Mouse (Mus musculus) hindbrain, embryonic 14.5 days (tissue): ENCODE measurements around the gene Tesmin. TPM values are rescaled to one million over a fixed set of nuclear protein-coding genes. Genes with fewer than 3 reads are reported as not detected.

Experiments used
- ATAC-seq: fragments of 200-750 bp; cut with Nextera tagmentation; 2 replicates; pipeline ENCODE4 v1.8.0; 2017; ENCODE audit warnings: moderate number of reproducible peaks, mild to moderate bottlenecking, moderate TSS enrichment, moderate library complexity; ENCODE audit not compliant: low FRiP score
- DNase-seq: peaks from one replicate; pipeline ENCODE4 v3.0.0-alpha.2; 2015; ENCODE audit warnings: low spot score
- H3K27ac ChIP-seq: fragments of 300-500 bp; sonication (generic); 2 replicates; pipeline ENCODE4 v1.5.1; 2014; ENCODE audit warnings: mild to moderate bottlenecking, moderate library complexity
- H3K27me3 ChIP-seq: fragments of 300-500 bp; sonication (generic); 2 replicates; pipeline ENCODE4 v1.6.1; 2014; ENCODE audit warnings: mild to moderate bottlenecking, low read length, mixed read lengths; ENCODE audit not compliant: control insufficient read depth, insufficient read depth
- H3K36me3 ChIP-seq: fragments of 300-500 bp; sonication (generic); replicated peaks from 2 replicates; pipeline ENCODE4 v1.6.1; 2014; ENCODE audit not compliant: control insufficient read depth, insufficient read depth
- H3K4me1 ChIP-seq: fragments of 300-500 bp; sonication (generic); replicated peaks from 2 replicates; pipeline ENCODE4 v1.6.1; 2014; ENCODE audit warnings: antibody characterized with exemption, low read length, mixed read lengths; ENCODE audit not compliant: control insufficient read depth, insufficient read depth
- H3K4me2 ChIP-seq: fragments of 300-500 bp; sonication (generic); replicated peaks from 2 replicates; pipeline ENCODE4 v1.6.1; 2014; ENCODE audit warnings: mild to moderate bottlenecking, moderate library complexity
- H3K4me3 ChIP-seq: fragments of 300-500 bp; sonication (generic); replicated peaks from 2 replicates; pipeline ENCODE4 v1.5.1; 2014; ENCODE audit warnings: mild to moderate bottlenecking, low read length
- H3K9ac ChIP-seq: fragments of 300-500 bp; sonication (generic); 2 replicates; pipeline ENCODE4 v1.6.1; 2014
- H3K9me3 ChIP-seq: fragments of 300-500 bp; sonication (generic); 2 replicates; pipeline ENCODE4 v1.6.1; 2016; ENCODE audit warnings: low read length; ENCODE audit not compliant: control insufficient read depth
- WGBS: fragments of 180-500 bp; shearing (Covaris S2); extraction: QIAGEN DNeasy Blood & Tissue Kit; methylation state at CpG from one replicate; pipeline ENCODE4 v1.1.7; 2014; 5-methylcytosine and 5-hydroxymethylcytosine counted together
- polyA plus RNA-seq: library from polyadenylated mRNA; unstranded; fragments of >200 nt; fragmentation: Nextera tagmentation; extraction: Ambion mirVana; gene quantifications from 2 replicates; pipeline ENCODE4 v1.2.1, GENCODE M21; 2014

Tesmin gene
- polyA plus RNA-seq, 1 experiment from 2014 or later = 0.48 TPM

GRCm38 (mm10) chr19:3378614-3379013 lies 10.0 kb upstream of the Tesmin start:
- DNase-seq (no peak), ATAC-seq (no peak)
- Histone ChIP-seq H3K9ac (no peak overlapping the region), H3K27ac (no peak overlapping the region), H3K4me1 (no peaks in the 10 kb centered on the region), H3K36me3 (0 out of 2 replicates have a peak, but pooled peaks cover 3% of the 10 kb centered on the region), H3K4me2 (no peak overlapping the region), H3K4me3 (no peak overlapping the region), H3K27me3 (no peaks in the 10 kb centered on the region), H3K9me3 (no peaks in the 10 kb centered on the region)
- WGBS = 91% methylated on average over 3 of the region's 3 CpGs

GRCm38 (mm10) chr19:3388061-3388460 lies 596 bp upstream of the Tesmin start:
- Histone ChIP-seq H3K27ac (no peak overlapping the region), H3K4me2 (0 out of 2 replicates have a peak overlapping the region, but pooled peaks have one; percentile 91), H3K27me3 (no peaks in the 10 kb centered on the region), H3K4me3 (no peak overlapping the region), H3K9me3 (no peaks in the 10 kb centered on the region), H3K36me3 (no peaks in the 10 kb centered on the region), H3K4me1 (peaks cover 4% of the 10 kb centered on the region; the same call in 1 of the 2 replicates), H3K9ac (no peak overlapping the region)
- DNase-seq = no peak
- WGBS = 76% methylated on average over 6 of the region's 6 CpGs
- ATAC-seq = 0 out of 2 replicates have a peak, but pooled peaks have one; percentile 18

GRCm38 (mm10) chr19:3389089-3389488 lies 432 bp downstream of the Tesmin start:
- DNase-seq = peak; percentile 83
- Histone ChIP-seq H3K4me3 (peak overlapping the region; percentile 43), H3K36me3 (no peaks in the 10 kb centered on the region), H3K9ac (peak overlapping the region; percentile 56), H3K4me1 (peaks cover 4% of the 10 kb centered on the region; the same call in 1 of the 2 replicates), H3K9me3 (no peaks in the 10 kb centered on the region), H3K27ac (no peak overlapping the region), H3K27me3 (no peaks in the 10 kb centered on the region), H3K4me2 (peak overlapping the region; percentile 91)
- under 1% methylated on average over 38 of the region's 43 CpGs for WGBS
- peak; percentile 92 for ATAC-seq

GRCm38 (mm10) chr19:3392384-3392783 lies 3.7 kb downstream of the Tesmin start:
- H3K9me3 ChIP-seq = no peaks in the 10 kb centered on the region
- peaks cover 4% of the 10 kb centered on the region; the same call in 1 of the 2 replicates for H3K4me1 ChIP-seq
- WGBS = 95% methylated on average over 1 of the region's 1 CpGs
- H3K27me3 ChIP-seq = no peaks in the 10 kb centered on the region
- no peak overlapping the region for H3K27ac ChIP-seq
- H3K9ac ChIP-seq = no peak overlapping the region
- no peak overlapping the region for H3K4me3 ChIP-seq
- no peaks in the 10 kb centered on the region for H3K36me3 ChIP-seq
- ATAC-seq (no peak), DNase-seq (no peak)
- H3K4me2 ChIP-seq = no peak overlapping the region

GRCm38 (mm10) chr19:3394216-3394615 lies 5.6 kb downstream of the Tesmin start:
- H3K27ac ChIP-seq = no peak overlapping the region
- no peak overlapping the region for H3K4me3 ChIP-seq
- H3K4me2 ChIP-seq = no peak overlapping the region
- DNase-seq = no peak
- H3K27me3 ChIP-seq = no peaks in the 10 kb centered on the region
- no peak overlapping the region for H3K9ac ChIP-seq
- 76% methylated on average over 3 of the region's 3 CpGs for WGBS
- no peaks in the 10 kb centered on the region for H3K36me3 ChIP-seq
- no peak for ATAC-seq
- no peaks in the 10 kb centered on the region for H3K9me3 ChIP-seq
- H3K4me1 ChIP-seq = no peaks in the 10 kb centered on the region; the same call in 1 of the 2 replicates

- H3K9ac ChIP-seq = no peak overlapping the region
- DNase-seq (no peak), ATAC-seq (no peak)
- no peaks in the 10 kb centered on the region for H3K36me3 ChIP-seq
- H3K4me1 ChIP-seq = no peaks in the 10 kb centered on the region
- H3K27ac ChIP-seq = no peak overlapping the region
- WGBS = 92% methylated on average over 4 of the region's 4 CpGs
- no peaks in the 10 kb centered on the region for H3K9me3 ChIP-seq
- H3K4me2 ChIP-seq = no peak overlapping the region
- H3K4me3 ChIP-seq = no peak overlapping the region
- no peaks in the 10 kb centered on the region for H3K27me3 ChIP-seq
Measured at GRCm38 (mm10) chr19:3400057-3400456, 11.4 kb downstream of the Tesmin start.

GRCm38 (mm10) chr19:3401504-3401903 lies 12.8 kb downstream of the Tesmin start:
- Histone ChIP-seq H3K4me1 (no peaks in the 10 kb centered on the region), H3K36me3 (no peaks in the 10 kb centered on the region), H3K4me2 (no peak overlapping the region), H3K27ac (no peak overlapping the region), H3K9me3 (no peaks in the 10 kb centered on the region), H3K4me3 (no peak overlapping the region), H3K27me3 (no peaks in the 10 kb centered on the region), H3K9ac (no peak overlapping the region)
- DNase-seq = no peak
- 88% methylated on average over 7 of the region's 7 CpGs for WGBS
- no peak for ATAC-seq

GRCm38 (mm10) chr19:3401943-3402342 lies 13.3 kb downstream of the Tesmin start:
- Histone ChIP-seq H3K4me2 (no peak overlapping the region), H3K9me3 (no peaks in the 10 kb centered on the region), H3K27me3 (no peaks in the 10 kb centered on the region), H3K9ac (no peak overlapping the region), H3K36me3 (no peaks in the 10 kb centered on the region), H3K4me1 (no peaks in the 10 kb centered on the region), H3K4me3 (no peak overlapping the region), H3K27ac (no peak overlapping the region)
- ATAC-seq = no peak
- 44% methylated on average over 7 of the region's 7 CpGs for WGBS
- DNase-seq = no peak

- Histone ChIP-seq H3K9me3 (no peaks in the 10 kb centered on the region), H3K27ac (no peak overlapping the region), H3K9ac (no peak overlapping the region), H3K36me3 (no peaks in the 10 kb centered on the region), H3K4me3 (no peak overlapping the region), H3K27me3 (no peaks in the 10 kb centered on the region), H3K4me1 (no peaks in the 10 kb centered on the region), H3K4me2 (no peak overlapping the region)
- 82% methylated on average over 6 of the region's 6 CpGs for WGBS
- ATAC-seq = no peak
- DNase-seq = no peak
Measured at GRCm38 (mm10) chr19:3402390-3402789, 13.7 kb downstream of the Tesmin start.

GRCm38 (mm10) chr19:3404030-3404429 lies 15.4 kb downstream of the Tesmin start:
- H3K4me2 ChIP-seq = no peak overlapping the region
- DNase-seq (no peak), ATAC-seq (no peak)
- no peak overlapping the region for H3K9ac ChIP-seq
- no peaks in the 10 kb centered on the region for H3K27me3 ChIP-seq
- H3K27ac ChIP-seq = no peak overlapping the region
- H3K9me3 ChIP-seq = no peaks in the 10 kb centered on the region
- H3K4me3 ChIP-seq = no peak overlapping the region
- H3K4me1 ChIP-seq = no peaks in the 10 kb centered on the region
- WGBS = 87% methylated on average over 7 of the region's 7 CpGs
- H3K36me3 ChIP-seq = no peaks in the 10 kb centered on the region
